Mouse (Mus musculus) hindbrain, embryonic 12.5 days (tissue): ENCODE measurements at regions not wholly inside any gene's neighbourhood (a gene's known extent, or its start where the extent isn't known, plus 50 kb on each side); places are given as distances from the start of the nearest gene placed in this dataset.
A peak's percentile ranks its signal among the peaks of the same experiment; 100 is the strongest.
"Not testable (repeated sequence)": the region's sequence is repeated elsewhere in the genome, so short reads cannot be mapped to it uniquely, and the experiment has no call there.

Experiments used
- ATAC-seq: fragments of 200-750 bp; cut with Nextera tagmentation; 2 replicates; pipeline ENCODE4 v1.8.0; 2017; ENCODE audit warnings: moderate TSS enrichment; ENCODE audit not compliant: low FRiP score
- H3K27ac ChIP-seq: fragments of 300-500 bp; sonication (generic); 2 replicates; pipeline ENCODE4 v1.5.1; 2016; ENCODE audit warnings: mild to moderate bottlenecking
- H3K27me3 ChIP-seq: fragments of 300-500 bp; sonication (generic); 2 replicates; pipeline ENCODE4 v1.6.1; 2016; ENCODE audit warnings: mild to moderate bottlenecking
- H3K36me3 ChIP-seq: fragments of 300-500 bp; sonication (generic); 2 replicates; pipeline ENCODE4 v1.6.1; 2016; ENCODE audit warnings: mild to moderate bottlenecking
- H3K4me1 ChIP-seq: fragments of 300-500 bp; sonication (generic); 2 replicates; pipeline ENCODE4 v1.6.1; 2016
- H3K4me2 ChIP-seq: fragments of 300-500 bp; sonication (generic); replicated peaks from 2 replicates; pipeline ENCODE4 v1.6.1; 2016; ENCODE audit warnings: mild to moderate bottlenecking
- H3K4me3 ChIP-seq: fragments of 300-500 bp; sonication (generic); 2 replicates; pipeline ENCODE4 v1.5.1; 2016; ENCODE audit warnings: mild to moderate bottlenecking
- H3K9ac ChIP-seq: fragments of 300-500 bp; sonication (generic); 2 replicates; pipeline ENCODE4 v1.6.1; 2016; ENCODE audit warnings: mild to moderate bottlenecking, moderate library complexity
- H3K9me3 ChIP-seq: fragments of 300-500 bp; sonication (generic); replicated peaks from 2 replicates; pipeline ENCODE4 v1.6.1; 2016; ENCODE audit warnings: mild to moderate bottlenecking
- WGBS: fragments of 180-500 bp; shearing (Covaris S2); methylation state at CpG from one replicate; pipeline ENCODE4 v1.1.7; 2016; 5-methylcytosine and 5-hydroxymethylcytosine counted together

- no peak for ATAC-seq
- Histone ChIP-seq H3K9ac (no peak overlapping the region), H3K4me1 (no peaks in the 10 kb centered on the region), H3K27ac (no peak overlapping the region), H3K4me2 (no peak overlapping the region), H3K4me3 (no peak overlapping the region), H3K27me3 (no peaks in the 10 kb centered on the region), H3K36me3 (no peaks in the 10 kb centered on the region), H3K9me3 (no peaks in the 10 kb centered on the region)
- 94% methylated on average over 2 of the region's 2 CpGs for WGBS
Observed at GRCm38 (mm10) chr11:40561400-40561799, 133.6 kb downstream of the Mat2b start.

GRCm38 (mm10) chr11:40558486-40558885 lies 136.5 kb downstream of the Mat2b start:
- no peaks in the 10 kb centered on the region for H3K9me3 ChIP-seq
- H3K4me3 ChIP-seq, result no peak overlapping the region
- WGBS, result 95% methylated on average over 2 of the region's 2 CpGs
- H3K9ac ChIP-seq, result no peak overlapping the region
- H3K27me3 ChIP-seq, result no peaks in the 10 kb centered on the region
- H3K36me3 ChIP-seq, result no peaks in the 10 kb centered on the region
- no peak overlapping the region for H3K4me2 ChIP-seq
- ATAC-seq, result no peak
- H3K4me1 ChIP-seq, result no peaks in the 10 kb centered on the region
- H3K27ac ChIP-seq, result no peak overlapping the region

- no peaks in the 10 kb centered on the region for H3K36me3 ChIP-seq
- H3K4me1 ChIP-seq, result no peaks in the 10 kb centered on the region
- no peak overlapping the region for H3K4me3 ChIP-seq
- no peak overlapping the region for H3K4me2 ChIP-seq
- WGBS, result 78% methylated on average over 11 of the region's 11 CpGs
- no peak for ATAC-seq
- no peak overlapping the region for H3K9ac ChIP-seq
- no peaks in the 10 kb centered on the region for H3K27me3 ChIP-seq
- no peaks in the 10 kb centered on the region for H3K9me3 ChIP-seq
- H3K27ac ChIP-seq, result no peak overlapping the region
Observed at GRCm38 (mm10) chr11:40554867-40555794, 139.9 kb downstream of the Mat2b start.

- no peak for ATAC-seq
- WGBS, result 80% methylated on average over 2 of the region's 2 CpGs
- no peaks in the 10 kb centered on the region for H3K36me3 ChIP-seq
- H3K27ac ChIP-seq, result no peak overlapping the region
- no peak overlapping the region for H3K4me2 ChIP-seq
- no peaks in the 10 kb centered on the region for H3K27me3 ChIP-seq
- H3K4me3 ChIP-seq, result no peak overlapping the region
- H3K9me3 ChIP-seq, result no peaks in the 10 kb centered on the region
- H3K4me1 ChIP-seq, result no peaks in the 10 kb centered on the region
- H3K9ac ChIP-seq, result no peak overlapping the region
Observed at GRCm38 (mm10) chr11:40552054-40552453, 142.9 kb downstream of the Mat2b start.

- H3K4me3 ChIP-seq, result no peak overlapping the region
- H3K9ac ChIP-seq, result no peak overlapping the region
- no peaks in the 10 kb centered on the region for H3K4me1 ChIP-seq
- H3K27ac ChIP-seq, result no peak overlapping the region
- no peaks in the 10 kb centered on the region for H3K9me3 ChIP-seq
- no peak overlapping the region for H3K4me2 ChIP-seq
- 82% methylated on average over 2 of the region's 2 CpGs for WGBS
- ATAC-seq, result no peak
- H3K36me3 ChIP-seq, result no peaks in the 10 kb centered on the region
- H3K27me3 ChIP-seq, result no peaks in the 10 kb centered on the region
Observed at GRCm38 (mm10) chr11:40546596-40546995, 148.4 kb downstream of the Mat2b start.

GRCm38 (mm10) chr11:40545537-40545936 lies 149.5 kb downstream of the Mat2b start:
- Histone ChIP-seq H3K4me1 (no peaks in the 10 kb centered on the region), H3K36me3 (no peaks in the 10 kb centered on the region), H3K4me3 (no peak overlapping the region), H3K27me3 (no peaks in the 10 kb centered on the region), H3K4me2 (no peak overlapping the region), H3K9ac (no peak overlapping the region), H3K9me3 (no peaks in the 10 kb centered on the region), H3K27ac (peak overlapping the region; percentile 30; the same call in 1 of the 2 replicates)
- WGBS, result 85% methylated on average over 1 of the region's 1 CpGs
- no peak for ATAC-seq

GRCm38 (mm10) chr11:40540229-40540628 lies 154.8 kb downstream of the Mat2b start:
- Histone ChIP-seq H3K4me2 (no peak overlapping the region), H3K4me1 (peaks cover 8% of the 10 kb centered on the region), H3K9ac (no peak overlapping the region), H3K27me3 (no peaks in the 10 kb centered on the region), H3K9me3 (no peaks in the 10 kb centered on the region), H3K4me3 (no peak overlapping the region), H3K27ac (peak overlapping the region; percentile 52), H3K36me3 (no peaks in the 10 kb centered on the region)
- peak; percentile 53; the same call in 1 of the 2 replicates for ATAC-seq
- WGBS, result 20% methylated on average over 3 of the region's 3 CpGs

- Histone ChIP-seq H3K36me3 (no peaks in the 10 kb centered on the region), H3K27ac (peak overlapping the region; percentile 52), H3K9ac (no peak overlapping the region), H3K4me3 (no peak overlapping the region), H3K27me3 (no peaks in the 10 kb centered on the region), H3K4me1 (peaks cover 8% of the 10 kb centered on the region), H3K4me2 (peak overlapping the region; percentile 25; the same call in 1 of the 2 replicates), H3K9me3 (no peaks in the 10 kb centered on the region)
- ATAC-seq, result peak; percentile 78
- 20% methylated on average over 11 of the region's 11 CpGs for whole genome bisulfite sequencing
Observed at GRCm38 (mm10) chr11:40539776-40540175, 155.2 kb downstream of the Mat2b start.

GRCm38 (mm10) chr11:40536236-40536765 lies 158.7 kb downstream of the Mat2b start:
- Histone ChIP-seq H3K27ac (no peak overlapping the region), H3K9me3 (no peaks in the 10 kb centered on the region), H3K9ac (no peak overlapping the region), H3K4me1 (peaks cover 8% of the 10 kb centered on the region), H3K4me2 (no peak overlapping the region), H3K4me3 (no peak overlapping the region), H3K27me3 (no peaks in the 10 kb centered on the region), H3K36me3 (no peaks in the 10 kb centered on the region)
- ATAC-seq, result no peak
- 85% methylated on average over 14 of the region's 14 CpGs for whole genome bisulfite sequencing

GRCm38 (mm10) chr11:40510325-40511239 lies 184.4 kb downstream of the Mat2b start:
- Histone ChIP-seq H3K27ac (peak overlapping the region; percentile 62; the same call in 1 of the 2 replicates), H3K4me1 (no peaks in the 10 kb centered on the region), H3K4me2 (no peak overlapping the region), H3K9me3 (no peaks in the 10 kb centered on the region), H3K4me3 (no peak overlapping the region), H3K27me3 (no peaks in the 10 kb centered on the region), H3K9ac (no peak overlapping the region), H3K36me3 (no peaks in the 10 kb centered on the region)
- peak; percentile 98 for ATAC-seq
- 54% methylated on average over 10 of the region's 10 CpGs for WGBS

- no peak overlapping the region for H3K9ac ChIP-seq
Observed at GRCm38 (mm10) chr11:40491599-40491998, 203.4 kb downstream of the Mat2b start.

GRCm38 (mm10) chr11:40478171-40478570 lies 216.8 kb downstream of the Mat2b start:
- not testable (repeated sequence) for ATAC-seq, H3K27me3 ChIP-seq, H3K4me3 ChIP-seq, H3K36me3 ChIP-seq, H3K4me1 ChIP-seq, H3K27ac ChIP-seq, H3K4me2 ChIP-seq, H3K9me3 ChIP-seq, H3K9ac ChIP-seq
- WGBS, result 28% methylated on average over 6 of the region's 6 CpGs

More at GRCm38 (mm10) chr11:40491599-40491998, 203.4 kb downstream of the Mat2b start:
- Histone ChIP-seq H3K4me1 (peaks cover 3% of the 10 kb centered on the region; the same call in 1 of the 2 replicates), H3K9me3 (no peaks in the 10 kb centered on the region), H3K36me3 (no peaks in the 10 kb centered on the region), H3K27me3 (no peaks in the 10 kb centered on the region), H3K27ac (no peak overlapping the region), H3K4me2 (no peak overlapping the region), H3K4me3 (no peak overlapping the region)
- no peak for ATAC-seq
- 30% methylated on average over 6 of the region's 6 CpGs for WGBS
